11 mouse cellular contexts compared by ENCODE assay signal in genomic region chr19:3261764-3262525, GRCm38 (mm10). TPM values are rescaled to one million over a fixed set of nuclear protein-coding genes. Genes with fewer than 3 reads are reported as not detected.
A peak's percentile ranks its signal among the peaks of the same experiment; 100 is the strongest.
DNase-seq lines count a peak whose midpoint lies in the region; ATAC-seq lines count a peak whose summit lies in the region.
"Had no signal": no experiment of that assay in that cellular context is flagged by ENCODE, and none has a peak within 500 bp of the region (broad histone marks: within the 10 kb centered on the region; RNA-seq: fewer than 3 reads in every experiment).

No protein-coding gene starts in this region.

- intact Hi-C loops in left cerebral cortex, postnatal 4 days (cut with DNase I): no loop called here

- DNase-seq in CD4-positive, CD25-positive, alpha-beta regulatory T cell, adult 2 months (ENCODE audit: low read depth, low spot score): peak; percentile 1
- peak; percentile 1 for DNase-seq in kidney, adult 11 months
- no peak for DNase-seq in kidney, postnatal 36 days
- peak; percentile 20 for DNase-seq in left cerebral cortex, postnatal 4 days
- DNase-seq in left cerebral cortex, adult 11 months (ENCODE audit: low spot score): no peak
- peak; percentile 1 to 8 for DNase-seq in spleen, postnatal 10 days (ENCODE audit: low spot score in 2 of 2)
- no peak for DNase-seq in spleen, postnatal 14 days (ENCODE audit: low spot score in 2 of 2)
- DNase-seq: adrenal gland, postnatal 14 days; heart, postnatal 10 days; thymus, adult 18-20 months had no signal

- ATAC-seq in CD4-positive, CD25-positive, alpha-beta regulatory T cell, adult 4 months: no peak

RNA-seq across cellular contexts. Expression of gene Mrpl21, which starts 20.8 kb away (rescaled TPM):
- polyA plus RNA-seq in CD4-positive, CD25-positive, alpha-beta regulatory T cell, adult 4 months (2017; shearing (Covaris generic)): 100 to 1,000 TPM in 1 of 2 experiments, 10 to 100 TPM in 1; 88.6 to 126 TPM
- total RNA-seq in left cerebral cortex, postnatal 4 days (2021): 10 to 100 TPM; 51.5 to 52.5 TPM

RNA-seq across cellular contexts. Expression of gene Ighmbp2, which starts 20.9 kb away (rescaled TPM):
- polyA plus RNA-seq in CD4-positive, CD25-positive, alpha-beta regulatory T cell, adult 4 months (2017; shearing (Covaris generic)): 1 to 10 TPM; 4.9 to 7.4 TPM
- 10 to 100 TPM; 13.5 TPM for total RNA-seq in left cerebral cortex, postnatal 4 days (2021)

Comparison
In these comparisons a context has a peak if more than half of its experiments do, and no peak if none do; other contexts are left out.
1. DNase-seq: peak in CD4-positive, CD25-positive, alpha-beta regulatory T cell, adult 2 months (single experiment), kidney, adult 11 months (single experiment), left cerebral cortex, postnatal 4 days (single experiment) and spleen, postnatal 10 days (2 of 2); none in kidney, postnatal 36 days (0 of 2), left cerebral cortex, adult 11 months (single experiment) and spleen, postnatal 14 days (0 of 2).